Mouse (Mus musculus): ENCODE measurements around the gene 5730455P16Rik. TPM values are rescaled to one million over a fixed set of nuclear protein-coding genes. Genes with fewer than 3 reads are reported as not detected.
A peak's percentile ranks its signal among the peaks of the same experiment; 100 is the strongest.

The 5730455P16Rik gene
- polyA plus RNA-seq, 1 experiment from 2014 or later, result 28.0 TPM

DNA sequence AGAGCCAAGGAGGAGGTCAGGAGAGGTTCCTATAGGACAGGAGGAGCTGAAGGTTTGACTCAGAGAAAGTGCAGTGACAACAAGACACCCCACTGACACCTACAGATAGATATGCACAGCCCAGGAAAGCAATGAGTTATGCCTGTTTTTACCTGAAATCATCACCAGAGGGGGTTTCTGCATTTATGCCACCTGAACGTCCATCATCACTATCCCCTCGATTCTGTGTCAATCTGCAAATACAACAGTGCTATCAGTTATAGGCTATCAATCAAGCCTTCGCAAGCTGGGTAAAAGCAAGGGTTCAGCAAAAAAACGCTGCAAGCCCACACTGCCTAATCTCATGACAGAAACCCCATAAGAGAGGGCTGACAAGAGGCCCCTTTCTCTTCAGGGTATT is 1.2 kb downstream of the 5730455P16Rik start:
- Histone ChIP-seq H3K27ac (no peak overlapping the region), H3K4me3 (no peak overlapping the region; the same call in 1 of the 2 replicates), H3K9me3 (no peaks in the 10 kb centered on the region), H3K9ac (no peak overlapping the region), H3K36me3 (peaks cover 30% of the 10 kb centered on the region), H3K27me3 (no peaks in the 10 kb centered on the region), H3K4me2 (peak overlapping the region; percentile 82), H3K4me1 (peaks cover 12% of the 10 kb centered on the region)
- 65% methylated on average over 4 of the region's 4 CpGs for WGBS
- no peak for ATAC-seq (ENCODE audit: insufficient number of reproducible peaks, insufficient read depth, low FRiP score, low TSS enrichment, low read depth)

DNA sequence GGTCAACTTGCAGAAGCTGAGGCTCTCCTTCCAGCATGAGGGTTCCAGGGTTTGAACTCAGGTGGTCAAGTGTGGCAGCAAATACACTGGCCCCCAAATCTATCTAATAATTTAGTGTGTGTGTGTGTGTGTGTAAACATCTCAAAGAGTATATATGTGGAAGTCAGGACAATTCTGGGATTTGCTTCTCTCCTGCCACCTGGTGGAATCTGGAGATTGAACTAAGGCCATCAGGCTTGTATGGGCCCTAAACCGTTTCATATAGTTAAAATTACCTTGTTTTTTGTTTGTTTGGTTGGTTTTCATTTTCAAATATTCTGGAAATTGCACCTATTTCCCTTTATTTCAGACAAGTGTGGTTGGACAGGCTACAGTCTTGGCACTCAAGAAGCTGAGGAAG is 8.9 kb downstream of the 5730455P16Rik start:
- Histone ChIP-seq H3K27me3 (no peaks in the 10 kb centered on the region), H3K36me3 (peaks cover 68% of the 10 kb centered on the region), H3K4me1 (no peaks in the 10 kb centered on the region), H3K4me3 (no peak overlapping the region), H3K9me3 (no peaks in the 10 kb centered on the region), H3K9ac (no peak overlapping the region), H3K27ac (no peak overlapping the region), H3K4me2 (no peak overlapping the region)
- 84% methylated on average over 1 of the region's 1 CpGs for WGBS
- no peak for ATAC-seq (ENCODE audit: insufficient number of reproducible peaks, insufficient read depth, low FRiP score, low TSS enrichment, low read depth)

DNA sequence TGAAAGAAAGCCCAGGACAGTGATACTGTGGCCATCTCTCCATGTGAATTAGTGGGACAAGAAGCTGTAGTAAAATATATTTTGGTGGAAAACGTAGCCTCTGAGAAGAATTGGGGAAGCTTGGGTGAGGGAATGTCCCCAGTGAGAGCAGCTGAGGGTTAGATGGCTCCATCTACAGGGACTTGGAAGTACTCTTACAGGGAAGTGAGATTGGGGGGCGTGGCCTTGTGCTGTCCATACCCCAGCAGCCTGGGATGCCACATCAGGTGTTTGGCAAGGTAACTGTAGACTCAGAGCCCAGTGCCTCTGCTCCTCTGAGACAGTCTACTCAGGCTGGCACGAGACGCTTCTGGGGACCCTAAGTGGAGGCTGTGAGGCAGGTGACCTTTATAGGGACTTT is 23.0 kb downstream of the 5730455P16Rik start:
- ATAC-seq (ENCODE audit: insufficient number of reproducible peaks, insufficient read depth, low FRiP score, low TSS enrichment, low read depth), result no peak
- H3K4me1 ChIP-seq, result no peaks in the 10 kb centered on the region
- H3K9me3 ChIP-seq, result no peaks in the 10 kb centered on the region
- no peak overlapping the region for H3K27ac ChIP-seq
- H3K9ac ChIP-seq, result no peak overlapping the region
- WGBS, result 41% methylated on average over 4 of the region's 4 CpGs
- H3K4me3 ChIP-seq, result no peak overlapping the region
- H3K27me3 ChIP-seq, result no peaks in the 10 kb centered on the region
- peaks cover 7% of the 10 kb centered on the region for H3K36me3 ChIP-seq
- no peak overlapping the region for H3K4me2 ChIP-seq

DNA sequence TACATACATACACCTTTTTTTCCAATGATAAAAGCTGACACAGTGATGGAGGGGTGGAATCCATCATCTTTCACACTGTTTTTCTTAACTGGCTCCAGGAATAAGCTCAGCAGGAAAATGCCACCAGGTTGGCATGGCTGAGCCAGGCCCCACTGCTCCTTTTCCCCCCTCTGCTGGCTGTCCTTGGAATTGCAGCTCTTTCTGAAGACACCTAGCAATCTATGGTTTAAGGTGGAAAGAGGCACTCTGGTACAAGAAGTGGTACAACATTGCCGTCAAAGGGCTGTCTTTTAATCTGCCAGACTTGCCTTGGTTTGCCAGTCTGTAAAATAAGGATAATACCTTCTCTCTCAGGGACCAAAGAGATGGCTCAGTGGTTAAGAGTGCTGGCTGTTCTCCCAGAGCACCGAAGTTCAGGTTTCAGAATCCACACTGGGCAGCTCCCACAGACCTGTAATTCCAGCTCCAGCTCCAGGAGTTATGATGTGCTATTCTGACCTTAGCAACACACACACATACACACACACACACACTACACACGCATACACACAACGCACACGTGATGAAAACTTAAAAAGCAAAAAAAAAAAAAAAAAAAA is 25.9 kb downstream of the 5730455P16Rik start:
- 69% methylated on average over 5 of the region's 5 CpGs for WGBS
- ATAC-seq (ENCODE audit: insufficient number of reproducible peaks, insufficient read depth, low FRiP score, low TSS enrichment, low read depth), result no peak

DNA sequence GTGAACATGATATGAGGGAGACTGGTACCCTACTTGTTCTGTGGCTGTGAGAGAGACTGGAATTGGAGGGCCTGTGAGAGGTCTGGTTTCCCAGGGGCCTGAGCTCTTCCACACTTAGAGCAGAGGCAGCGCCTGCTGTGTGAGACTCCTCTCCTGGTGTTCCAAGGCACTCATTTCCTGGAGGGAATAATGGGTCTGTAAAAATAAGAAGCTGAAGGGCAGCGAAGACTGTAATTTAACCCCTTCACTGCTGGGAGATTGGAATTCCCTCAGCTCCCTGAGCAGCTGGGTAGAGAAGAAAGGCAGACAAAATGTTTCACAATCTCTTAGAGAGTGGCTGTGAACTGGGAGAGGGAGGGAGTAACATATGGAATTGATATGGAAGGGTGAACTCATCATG is 35.4 kb downstream of the 5730455P16Rik start:
- Histone ChIP-seq H3K9ac (no peak overlapping the region), H3K36me3 (no peaks in the 10 kb centered on the region), H3K4me3 (no peak overlapping the region), H3K4me1 (peaks cover 4% of the 10 kb centered on the region), H3K9me3 (no peaks in the 10 kb centered on the region), H3K27ac (no peak overlapping the region), H3K27me3 (peaks cover 2% of the 10 kb centered on the region; the same call in 1 of the 2 replicates), H3K4me2 (no peak overlapping the region)
- 0% methylated on average over 2 of the region's 2 CpGs for WGBS
- no peak for ATAC-seq (ENCODE audit: insufficient number of reproducible peaks, insufficient read depth, low FRiP score, low TSS enrichment, low read depth)

More for the DNA sequence above, 25.9 kb downstream of the 5730455P16Rik start:
- Histone ChIP-seq H3K9me3 (no peaks in the 10 kb centered on the region), H3K36me3 (no peaks in the 10 kb centered on the region), H3K4me3 (no peak overlapping the region), H3K27me3 (no peaks in the 10 kb centered on the region), H3K9ac (no peak overlapping the region), H3K4me1 (no peaks in the 10 kb centered on the region), H3K4me2 (no peak overlapping the region), H3K27ac (no peak overlapping the region)

DNA sequence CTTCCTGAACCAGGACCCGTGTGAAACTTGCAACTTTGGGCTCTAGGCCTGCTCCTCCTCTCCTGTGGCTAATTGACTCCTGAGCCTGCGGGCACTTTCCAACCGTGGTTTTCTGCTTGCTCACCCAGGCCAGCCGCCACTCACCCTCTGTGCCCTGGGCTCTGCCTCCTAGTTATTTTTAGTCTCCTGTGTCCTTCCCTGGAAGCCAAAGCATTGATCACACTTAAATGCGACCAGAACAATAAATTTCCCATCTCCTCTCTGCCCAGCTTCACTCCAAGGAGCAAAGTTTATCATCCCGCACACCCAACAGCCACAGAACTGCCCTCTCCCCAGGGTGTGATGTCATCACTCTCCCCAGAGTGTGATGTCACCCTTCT is 41.5 kb downstream of the 5730455P16Rik start:
- no peak for ATAC-seq (ENCODE audit: insufficient number of reproducible peaks, insufficient read depth, low FRiP score, low TSS enrichment, low read depth)
- WGBS, result 13% methylated on average over 6 of the region's 6 CpGs
- Histone ChIP-seq H3K27ac (no peak overlapping the region), H3K27me3 (peaks cover 30% of the 10 kb centered on the region), H3K4me2 (no peak overlapping the region), H3K36me3 (no peaks in the 10 kb centered on the region), H3K4me3 (no peak overlapping the region), H3K4me1 (no peaks in the 10 kb centered on the region), H3K9me3 (no peaks in the 10 kb centered on the region), H3K9ac (no peak overlapping the region)

DNA sequence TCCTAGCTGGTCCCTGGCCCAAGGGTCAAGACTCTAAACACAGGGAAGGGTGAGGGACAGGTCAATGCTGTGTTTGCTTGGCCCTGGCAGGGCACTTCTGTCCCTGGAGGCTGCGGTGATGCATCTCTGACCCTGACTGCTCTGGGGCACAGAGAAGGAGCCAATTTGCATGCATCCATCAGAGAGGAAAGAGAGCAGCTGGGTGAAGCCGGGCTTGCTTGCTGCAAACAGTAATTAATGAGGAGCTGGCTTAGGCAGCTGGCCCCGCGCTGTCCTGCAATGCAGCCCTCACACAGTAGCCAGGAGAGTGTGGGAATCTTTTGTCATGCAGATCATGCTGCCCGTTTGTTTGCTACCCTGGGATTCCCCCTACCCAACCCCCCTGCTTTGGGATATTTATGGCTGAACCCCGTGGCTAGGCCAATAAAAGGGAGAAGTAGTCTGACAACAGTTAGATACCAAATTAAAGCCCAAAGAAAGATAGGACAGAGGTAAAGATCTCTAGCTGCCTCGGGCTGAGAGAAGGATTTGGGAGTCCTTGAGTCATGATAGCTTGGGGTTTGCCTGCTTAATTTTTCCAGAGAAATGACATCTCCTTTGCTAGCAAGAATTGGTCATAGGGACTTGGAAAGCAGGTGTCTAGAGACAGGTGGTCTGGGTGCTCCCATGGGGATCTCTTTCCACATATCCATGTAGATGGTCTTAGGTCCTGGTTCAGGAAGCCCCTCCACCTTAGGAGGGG is 42.1 kb downstream of the 5730455P16Rik start:
- Histone ChIP-seq H3K4me1 (no peaks in the 10 kb centered on the region), H3K9ac (no peak overlapping the region), H3K9me3 (no peaks in the 10 kb centered on the region), H3K27me3 (peaks cover 30% of the 10 kb centered on the region), H3K4me2 (no peak overlapping the region), H3K4me3 (no peak overlapping the region), H3K27ac (no peak overlapping the region), H3K36me3 (no peaks in the 10 kb centered on the region)
- WGBS, result 5% methylated on average over 7 of the region's 7 CpGs
- no peak for ATAC-seq (ENCODE audit: insufficient number of reproducible peaks, insufficient read depth, low FRiP score, low TSS enrichment, low read depth)

DNA sequence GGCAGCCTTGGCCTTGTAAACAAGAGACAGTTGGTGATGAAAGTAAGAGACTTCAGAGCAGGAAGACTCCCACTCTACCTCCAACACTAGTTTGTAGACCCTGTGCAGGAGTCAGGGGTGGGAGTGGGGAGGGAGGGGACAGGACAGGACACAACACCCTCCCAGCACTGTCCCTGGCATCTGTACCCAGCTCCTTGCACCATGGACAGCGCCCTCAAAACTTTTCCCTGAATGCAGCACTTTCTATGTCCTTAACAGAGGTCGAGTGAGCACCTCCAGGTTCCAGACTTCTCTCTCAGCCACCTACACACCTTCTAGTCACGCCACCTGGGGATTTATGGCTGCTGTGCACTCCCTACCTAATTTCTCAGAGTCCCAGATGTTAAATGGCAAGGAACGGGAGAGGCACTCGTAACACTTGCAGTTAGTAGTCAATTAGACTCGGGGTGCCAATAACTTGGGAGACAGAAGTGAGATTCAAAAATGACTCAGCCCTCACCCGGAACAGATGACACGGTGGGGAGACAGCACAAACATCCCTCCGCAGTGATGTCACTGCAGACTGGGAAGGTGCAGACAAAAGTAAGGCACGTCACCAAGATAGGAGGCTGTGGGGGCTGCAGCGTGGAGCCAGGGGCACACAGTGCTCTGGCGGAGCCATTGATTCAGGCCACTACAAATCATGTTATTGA is 45.0 kb downstream of the 5730455P16Rik start:
- H3K4me3 ChIP-seq, result no peak overlapping the region
- no peaks in the 10 kb centered on the region for H3K36me3 ChIP-seq
- ATAC-seq (ENCODE audit: insufficient number of reproducible peaks, insufficient read depth, low FRiP score, low TSS enrichment, low read depth), result no peak
- no peaks in the 10 kb centered on the region for H3K4me1 ChIP-seq
- H3K27me3 ChIP-seq, result peaks cover 30% of the 10 kb centered on the region
- no peak overlapping the region for H3K27ac ChIP-seq
- 72% methylated on average over 12 of the region's 12 CpGs for WGBS
- no peak overlapping the region for H3K4me2 ChIP-seq
- no peaks in the 10 kb centered on the region for H3K9me3 ChIP-seq
- H3K9ac ChIP-seq, result no peak overlapping the region

DNA sequence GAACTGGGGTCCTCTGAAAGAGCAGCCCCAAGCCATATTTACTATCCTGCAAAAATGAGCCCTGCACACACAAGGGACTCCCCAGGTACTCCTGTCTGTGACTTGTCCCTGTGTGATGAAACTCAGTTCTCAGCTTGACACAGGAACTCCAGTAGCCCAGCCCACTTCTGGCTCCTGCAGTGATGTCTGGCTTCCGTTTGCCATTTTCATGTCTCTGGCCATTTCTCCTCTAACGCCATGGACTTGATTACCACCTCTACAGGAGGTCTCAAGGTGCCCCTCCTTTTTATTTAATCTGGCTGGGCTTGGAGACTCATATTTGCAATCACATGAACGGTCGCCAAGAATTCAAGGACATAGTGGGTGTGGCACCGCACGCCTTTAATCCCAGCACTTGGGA is 53.2 kb downstream of the 5730455P16Rik start:
- Histone ChIP-seq H3K4me1 (no peaks in the 10 kb centered on the region), H3K9ac (no peak overlapping the region), H3K9me3 (no peaks in the 10 kb centered on the region), H3K27ac (no peak overlapping the region), H3K27me3 (no peaks in the 10 kb centered on the region), H3K4me2 (no peak overlapping the region), H3K4me3 (no peak overlapping the region), H3K36me3 (no peaks in the 10 kb centered on the region)
- no peak for ATAC-seq (ENCODE audit: insufficient number of reproducible peaks, insufficient read depth, low FRiP score, low TSS enrichment, low read depth)
- 82% methylated on average over 6 of the region's 6 CpGs for WGBS

DNA sequence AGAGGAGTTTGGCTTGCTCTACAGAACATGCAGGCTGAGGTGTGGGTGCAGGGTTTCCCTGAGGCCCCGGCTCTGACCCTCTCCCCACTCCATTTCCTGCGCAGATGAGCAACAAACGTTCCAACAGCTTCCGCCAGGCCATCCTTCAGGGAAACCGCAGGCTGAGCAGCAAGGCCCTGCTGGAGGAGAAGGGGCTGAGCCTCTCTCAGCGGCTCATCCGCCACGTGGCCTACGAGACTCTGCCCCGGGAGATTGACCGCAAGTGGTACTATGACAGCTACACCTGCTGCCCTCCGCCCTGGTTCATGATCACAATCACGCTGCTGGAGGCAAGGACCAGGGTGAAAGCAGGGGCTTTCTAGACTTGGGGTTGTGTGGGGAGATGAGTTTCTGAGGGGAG is 54.6 kb downstream of the 5730455P16Rik start:
- H3K27ac ChIP-seq, result no peak overlapping the region
- WGBS, result 61% methylated on average over 13 of the region's 13 CpGs
- H3K4me3 ChIP-seq, result no peak overlapping the region
- ATAC-seq (ENCODE audit: insufficient number of reproducible peaks, insufficient read depth, low FRiP score, low TSS enrichment, low read depth), result no peak
- no peak overlapping the region for H3K9ac ChIP-seq
- no peaks in the 10 kb centered on the region for H3K27me3 ChIP-seq
- H3K36me3 ChIP-seq, result no peaks in the 10 kb centered on the region
- H3K4me2 ChIP-seq, result no peak overlapping the region
- no peaks in the 10 kb centered on the region for H3K9me3 ChIP-seq
- H3K4me1 ChIP-seq, result no peaks in the 10 kb centered on the region

DNA sequence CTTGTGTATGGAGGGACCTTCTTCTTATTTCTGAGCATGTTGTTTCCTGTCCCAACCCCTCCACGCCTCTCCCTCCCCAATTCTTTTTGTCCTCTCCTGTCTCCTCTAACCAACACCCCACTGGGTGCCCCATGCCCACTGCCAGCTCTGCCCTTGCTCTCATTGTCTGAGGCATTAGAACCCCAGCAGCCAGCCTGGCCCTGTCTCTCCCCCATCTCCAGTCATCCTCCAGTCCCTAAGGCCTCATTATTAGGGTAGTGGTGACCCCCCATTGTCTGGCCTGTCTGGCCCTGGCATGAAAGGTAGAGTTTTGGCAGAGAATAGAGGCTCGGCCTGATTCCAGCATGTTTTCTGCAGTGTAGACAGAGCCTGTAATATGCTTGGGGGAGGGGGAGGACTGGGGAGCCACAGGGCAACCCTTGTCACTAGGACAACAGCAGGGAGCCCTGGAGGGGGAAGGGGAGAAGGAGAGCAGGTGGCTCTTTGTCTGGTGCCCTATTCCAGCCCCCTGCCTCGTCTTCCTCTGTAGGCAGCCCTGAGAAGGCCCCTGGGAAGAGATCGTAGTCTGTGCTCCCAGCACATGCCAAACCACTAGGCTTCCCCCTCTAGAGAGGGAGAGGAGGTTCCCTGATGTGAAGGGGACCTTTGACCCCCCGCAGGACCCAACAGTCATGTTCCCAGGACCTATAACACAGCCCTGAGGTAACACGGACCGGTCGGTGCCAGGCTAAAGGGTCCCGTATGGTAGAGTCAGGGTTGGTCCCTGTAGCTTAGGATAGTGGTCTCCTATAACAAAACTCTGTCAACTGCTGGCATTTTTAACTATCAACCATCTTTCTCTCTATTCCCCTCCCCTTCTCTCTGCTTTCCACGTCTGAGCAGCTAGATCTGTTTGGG is 61.8 kb downstream of the 5730455P16Rik start:
- Histone ChIP-seq H3K9ac (no peak overlapping the region), H3K27me3 (no peaks in the 10 kb centered on the region), H3K9me3 (no peaks in the 10 kb centered on the region), H3K4me1 (no peaks in the 10 kb centered on the region; the same call in 1 of the 2 replicates), H3K36me3 (no peaks in the 10 kb centered on the region), H3K4me3 (no peak overlapping the region), H3K27ac (no peak overlapping the region), H3K4me2 (no peak overlapping the region)
- no peak for ATAC-seq (ENCODE audit: insufficient number of reproducible peaks, insufficient read depth, low FRiP score, low TSS enrichment, low read depth)
- 50% methylated on average over 10 of the region's 10 CpGs for WGBS
